Mouse (Mus musculus) megakaryocyte-erythroid progenitor cell, adult 5-6 weeks (primary cell): ENCODE results near the gene Ltbp1. TPM values are rescaled to one million over a fixed set of nuclear protein-coding genes. Genes with fewer than 3 reads are reported as not detected.

Source experiments
- ATAC-seq: replicated peaks from 2 replicates; pipeline ENCODE4 v1.8.0; 2016; ENCODE audit warnings: mild to moderate bottlenecking, inconsistent platforms; ENCODE audit not compliant: severe bottlenecking, poor library complexity, low FRiP score, low TSS enrichment
- total RNA-seq, 2 experiments: library from RNA; stranded (forward) in 1 of 2; stranded (reverse) in 1 of 2; fragments of 200-1000, 215-1000 nt in 1 of 2; fragments of >200 nt in 1 of 2; fragmentation: Nextera tagmentation in 1 of 2; gene quantifications; 2 replicates each; pipeline ENCODE4 v1.2.3; 2014 to 2017

Ltbp1 gene
- total RNA-seq, 2 experiments from 2014 or later: 2.7 to 3.3 TPM

- ATAC-seq: no peak
Measured at GRCm38 (mm10) chr17:75101215-75101614, 95.8 kb downstream of the Ltbp1 start.

- ATAC-seq: no peak
Measured at GRCm38 (mm10) chr17:75101994-75102393, 96.6 kb downstream of the Ltbp1 start.

GRCm38 (mm10) chr17:75107412-75107811, 102.0 kb downstream of the Ltbp1 start:
- no peak for ATAC-seq

- ATAC-seq: no peak
Measured at GRCm38 (mm10) chr17:75107879-75108278, 102.5 kb downstream of the Ltbp1 start.

GRCm38 (mm10) chr17:75109081-75109716, 103.8 kb downstream of the Ltbp1 start:
- no peak for ATAC-seq

- ATAC-seq: no peak
Measured at GRCm38 (mm10) chr17:75110252-75111205, 105.2 kb downstream of the Ltbp1 start.

GRCm38 (mm10) chr17:75115594-75115993, 110.2 kb downstream of the Ltbp1 start:
- no peak for ATAC-seq

GRCm38 (mm10) chr17:75118896-75119295, 113.5 kb downstream of the Ltbp1 start:
- ATAC-seq: no peak

GRCm38 (mm10) chr17:75119422-75119821, 114.1 kb downstream of the Ltbp1 start:
- ATAC-seq: 0 out of 2 replicates have a peak, but pooled peaks have one; percentile 26

- peak; percentile 73 for ATAC-seq
Measured at GRCm38 (mm10) chr17:75120071-75120470, 114.7 kb downstream of the Ltbp1 start.

GRCm38 (mm10) chr17:75122584-75123282, 117.4 kb downstream of the Ltbp1 start:
- no peak for ATAC-seq

- ATAC-seq: peak; percentile 71
Measured at GRCm38 (mm10) chr17:75128337-75128935, 123.1 kb downstream of the Ltbp1 start.

- peak; percentile 84 for ATAC-seq
Measured at GRCm38 (mm10) chr17:75133983-75134382, 128.6 kb downstream of the Ltbp1 start.

- ATAC-seq: no peak
Measured at GRCm38 (mm10) chr17:75139731-75140130, 134.4 kb downstream of the Ltbp1 start.

GRCm38 (mm10) chr17:75142845-75143244, 137.5 kb downstream of the Ltbp1 start:
- ATAC-seq: peak; percentile 66

- ATAC-seq: no peak
Measured at GRCm38 (mm10) chr17:75143927-75144326, 138.6 kb downstream of the Ltbp1 start.

GRCm38 (mm10) chr17:75147218-75147617, 141.8 kb downstream of the Ltbp1 start:
- no peak for ATAC-seq

- no peak for ATAC-seq
Measured at GRCm38 (mm10) chr17:75151800-75152199, 146.4 kb downstream of the Ltbp1 start.

- ATAC-seq: no peak
Measured at GRCm38 (mm10) chr17:75153088-75153487, 147.7 kb downstream of the Ltbp1 start.

GRCm38 (mm10) chr17:75158385-75158784, 153.0 kb downstream of the Ltbp1 start:
- ATAC-seq: no peak
